Mouse (Mus musculus): ENCODE results near the gene Gm3755. TPM values are rescaled to one million over a fixed set of nuclear protein-coding genes. Genes with fewer than 3 reads are reported as not detected.
A peak's percentile ranks its signal among the peaks of the same experiment; 100 is the strongest.
"Not testable (repeated sequence)": the region's sequence is repeated elsewhere in the genome, so short reads cannot be mapped to it uniquely, and the experiment has no call there.

Gene Gm3755
- 0.15 TPM in 1 of 2 replicates, not detected in the other for polyA plus RNA-seq (2012; rRNA removed)

GRCm38 (mm10) chr14:7450817-7451216 is at the start of gene Gm3755:
TSS of gene Gm3755 (minus strand) at chr14:7450917.
- DNase-seq (ENCODE audit: low read depth): not testable (repeated sequence)

GRCm38 (mm10) chr14:7488731-7489130 is 38.0 kb upstream of the Gm3755 start:
- DNase-seq (ENCODE audit: low read depth): peak; percentile 22

- DNase-seq (ENCODE audit: low read depth): not testable (repeated sequence)
Measured at GRCm38 (mm10) chr14:7483662-7484061, 32.9 kb upstream of the Gm3755 start, which contains the start of gene Gm3752. TSS of gene Gm3752 (minus strand) at chr14:7483762.

- DNase-seq (ENCODE audit: low read depth): not testable (repeated sequence)
Measured at GRCm38 (mm10) chr14:7422496-7422895, 28.2 kb downstream of the Gm3755 start.

Other genes starting within 250 kb of the Gm3755 start
- not detected in 2 replicates for gene Gm3727, start 186.2 kb downstream of the Gm3755 start, polyA plus RNA-seq (2012; rRNA removed)
- gene Gm3739, start 135.9 kb downstream of the Gm3755 start, polyA plus RNA-seq (2012; rRNA removed): 6.4 and 7.9 TPM in 2 replicates
- gene Gm5797, start 118.5 kb downstream of the Gm3755 start, polyA plus RNA-seq (2012; rRNA removed): not detected in 2 replicates
- not detected in 2 replicates for gene Gm8374, start 85.8 kb downstream of the Gm3755 start, polyA plus RNA-seq (2012; rRNA removed)
- 11.7 and 12.1 TPM in 2 replicates for gene Gm3752, start 32.8 kb upstream of the Gm3755 start, polyA plus RNA-seq (2012; rRNA removed)
- gene Gm3558, start 117.6 kb upstream of the Gm3755 start, polyA plus RNA-seq (2012; rRNA removed): 4.6 TPM in 2 replicates
- not detected in 2 replicates for gene Gm10338, start 144.7 kb upstream of the Gm3755 start, polyA plus RNA-seq (2012; rRNA removed)
- not detected in 2 replicates for gene Gm10128, start 193.1 kb upstream of the Gm3755 start, polyA plus RNA-seq (2012; rRNA removed)